Mouse (Mus musculus): ENCODE measurements at regions not wholly inside any gene's neighbourhood (a gene's known extent, or its start where the extent isn't known, plus 50 kb on each side); places are given as distances from the start of the nearest gene placed in this dataset.

DNA sequence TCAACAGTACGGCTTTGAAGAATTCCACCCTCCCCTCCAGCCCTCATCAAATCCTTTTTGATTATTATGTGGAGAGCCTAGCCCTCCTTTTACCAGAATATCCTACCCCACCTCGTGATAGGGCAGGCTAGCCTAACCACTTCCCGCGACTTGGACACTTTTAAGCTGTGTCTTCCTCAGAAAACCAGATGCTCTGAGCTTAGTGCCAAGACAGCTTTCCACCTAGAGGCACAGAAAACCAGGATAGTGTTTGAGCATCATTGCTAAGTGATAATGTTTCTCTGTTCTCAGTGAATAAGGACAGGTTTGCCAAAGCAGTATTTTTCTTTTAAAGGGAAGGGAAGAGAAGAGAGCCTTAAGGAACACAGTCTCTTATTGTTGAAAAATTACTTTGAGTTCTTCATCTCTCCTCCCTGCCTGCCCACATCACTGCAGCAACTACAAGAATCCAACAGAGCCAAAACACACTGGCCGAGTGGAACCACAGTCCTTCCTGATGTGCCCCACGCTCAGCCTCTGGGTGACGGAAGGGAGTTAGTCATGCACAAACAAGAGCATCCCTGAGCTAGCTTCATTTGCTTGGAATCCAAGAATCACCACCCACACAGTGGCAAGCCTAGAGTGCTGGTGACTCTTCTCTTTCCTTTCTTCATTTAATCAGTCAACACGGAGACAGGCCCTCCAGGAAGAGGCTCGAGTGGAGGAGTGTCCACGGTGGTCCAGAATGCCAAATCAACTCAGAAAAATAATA lies 144.4 kb upstream of the Ank start:
- no peak for TF ChIP-seq ZC3H11A (IDR thresholded peaks at IDR 0.05; ENCODE audit: low read depth, low read length)
- TF ChIP-seq ELF1 (IDR thresholded peaks at IDR 0.05; ENCODE audit: low read depth, low read length), result no peak
- TF ChIP-seq ZKSCAN1 (IDR thresholded peaks at IDR 0.05; ENCODE audit: borderline replicate concordance, low read depth, low read length), result no peak
- no peak for TF ChIP-seq MEF2A (IDR thresholded peaks at IDR 0.05; ENCODE audit: borderline replicate concordance, low read depth, low read length)
- no peak for TF ChIP-seq BHLHE40 (IDR thresholded peaks at IDR 0.05; ENCODE audit: low read depth, low read length)
- no peak for TF ChIP-seq UBTF (IDR thresholded peaks at IDR 0.05; ENCODE audit: low read depth, low read length)
- Histone ChIP-seq H3K9ac (ENCODE audit: insufficient read depth, low read depth) (no peak overlapping the region), H3K27ac (ENCODE audit: insufficient read depth, low read depth) (no peak overlapping the region), H3K36me3 (replicated peaks in 1 of 2; ENCODE audit: control insufficient read depth in 1 of 2, insufficient read depth in 1 of 2, low read length in 1 of 2) (no peaks in the 10 kb centered on the region), H3K27me3 (replicated peaks) (no peaks in the 10 kb centered on the region), H3K4me1 (ENCODE audit: control insufficient read depth in 1 of 2, insufficient read depth in 2 of 2) (peaks cover 0 to 5% of the 10 kb centered on the region in 2 experiments; a peak in 1 of 4 replicates), H3K4me3 (replicated peaks in 1 of 3; ENCODE audit: low read depth in 2 of 3, low read length in 2 of 3, poor library complexity in 1 of 3) (no peak overlapping the region), H3K79me2 (replicated peaks; ENCODE audit: control insufficient read depth, extremely low read depth, insufficient read depth, poor library complexity, severe bottlenecking) (no peaks in the 10 kb centered on the region), H3K9me3 (replicated peaks; ENCODE audit: low read length) (no peaks in the 10 kb centered on the region), H3K4me2 (ENCODE audit: insufficient read depth, low read depth, poor library complexity, severe bottlenecking) (no peak overlapping the region)
- in situ Hi-C loops (cut with MboI; ENCODE audit: low pct_ligation_motif_present, low pct_unique_long_range_greater_than_20kb, low sequenced_read_pairs) (loop anchor here (10.0 kb wide), 1 partner anchor 393 kb away; no protein-coding TSS in a partner anchor), dilution Hi-C loops (cut with MboI; ENCODE audit: extremely low pct_ligation_motif_present, extremely low pct_unique_long_range_greater_than_20kb, low sequenced_read_pairs) (no loop called here)
- DNase-seq (ENCODE audit: extremely low read depth), result no peak

DNA sequence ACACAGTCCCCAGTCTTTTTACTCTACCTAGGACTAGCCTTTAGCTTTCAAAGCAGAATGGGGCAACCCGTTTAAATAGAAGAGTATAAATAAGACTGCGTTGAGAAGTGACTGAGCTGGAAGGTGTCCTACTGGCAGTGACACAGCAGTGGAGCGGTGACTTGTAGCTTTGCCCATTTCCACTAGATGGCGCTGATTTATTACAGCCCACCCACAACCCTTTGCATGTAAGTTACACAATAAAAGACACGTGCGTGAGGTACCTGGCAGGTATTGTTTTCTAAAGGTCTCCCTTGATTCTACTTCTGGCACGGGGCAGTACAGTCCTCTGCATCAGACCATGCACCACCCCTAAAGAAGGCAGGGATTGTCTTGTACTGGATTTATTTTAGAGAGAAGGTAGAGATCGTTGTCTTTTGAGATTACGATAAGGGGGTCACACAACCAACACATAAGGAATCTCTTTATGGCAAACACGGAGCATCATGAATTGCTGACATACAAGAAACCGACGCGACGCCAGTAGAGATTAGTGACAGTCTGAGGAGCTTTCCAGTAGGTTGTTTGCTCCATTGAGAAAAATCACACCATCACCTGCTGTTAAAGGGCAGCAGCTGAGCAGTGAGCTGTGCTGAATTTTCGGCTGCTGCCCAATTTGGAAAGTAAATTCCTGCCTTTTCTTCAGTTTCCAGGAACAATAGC lies 140.5 kb upstream of the Ank start:
- H3K9me3 ChIP-seq (replicated peaks; ENCODE audit: low read length), result no peaks in the 10 kb centered on the region
- H3K27ac ChIP-seq (ENCODE audit: insufficient read depth, low read depth), result no peak overlapping the region
- no peak overlapping the region for H3K9ac ChIP-seq (ENCODE audit: insufficient read depth, low read depth)
- in situ Hi-C loops (cut with MboI; ENCODE audit: low pct_ligation_motif_present, low pct_unique_long_range_greater_than_20kb, low sequenced_read_pairs) (loop anchor here (5.0 to 25.0 kb wide), 3 partner anchors 136 to 389 kb away; partner anchors contain the start of gene Ank), dilution Hi-C loops (cut with MboI; ENCODE audit: extremely low pct_ligation_motif_present, extremely low pct_unique_long_range_greater_than_20kb, low sequenced_read_pairs) (no loop called here)
- H3K36me3 ChIP-seq (replicated peaks in 1 of 2; ENCODE audit: control insufficient read depth in 1 of 2, insufficient read depth in 1 of 2, low read length in 1 of 2), result no peaks in the 10 kb centered on the region
- H3K4me3 ChIP-seq (replicated peaks in 1 of 3; ENCODE audit: low read depth in 2 of 3, low read length in 2 of 3, poor library complexity in 1 of 3), result no peak overlapping the region
- peaks cover 0 to 30% of the 10 kb centered on the region in 2 experiments; a peak in 2 of 4 replicates for H3K4me1 ChIP-seq (ENCODE audit: control insufficient read depth in 1 of 2, insufficient read depth in 2 of 2)
- H3K4me2 ChIP-seq (ENCODE audit: insufficient read depth, low read depth, poor library complexity, severe bottlenecking), result no peak overlapping the region
- peak; percentile 75 for DNase-seq (ENCODE audit: extremely low read depth)
- no peaks in the 10 kb centered on the region for H3K79me2 ChIP-seq (replicated peaks; ENCODE audit: control insufficient read depth, extremely low read depth, insufficient read depth, poor library complexity, severe bottlenecking)
- no peaks in the 10 kb centered on the region for H3K27me3 ChIP-seq (replicated peaks)
- TF ChIP-seq MAZ (IDR thresholded peaks at IDR 0.05; ENCODE audit: low read depth, low read length) (no peak), PAX5 (IDR thresholded peaks at IDR 0.05; ENCODE audit: low read length) (no peak), SMC3 (IDR thresholded peaks at IDR 0.05; ENCODE audit: low read depth, low read length) (peak; percentile 88), KAT2A (IDR thresholded peaks at IDR 0.05; ENCODE audit: insufficient replicate concordance, low read length) (no peak), MYC (IDR thresholded peaks at IDR 0.05; ENCODE audit: low read depth, low read length) (peak; percentile 85), ZMIZ1 (IDR thresholded peaks at IDR 0.05; ENCODE audit: low read depth, low read length) (no peak), CHD1 (IDR thresholded peaks at IDR 0.05; ENCODE audit: low read depth, low read length) (no peak), ZKSCAN1 (IDR thresholded peaks at IDR 0.05; ENCODE audit: borderline replicate concordance, low read depth, low read length) (no peak), IRF4 (IDR thresholded peaks at IDR 0.05; ENCODE audit: low read depth, low read length) (no peak), POLR2AphosphoS2 (IDR thresholded peaks at IDR 0.05; ENCODE audit: low read depth, low read length) (no peak), HCFC1 (IDR thresholded peaks at IDR 0.05; ENCODE audit: low read depth, low read length) (no peak), ZC3H11A (IDR thresholded peaks at IDR 0.05; ENCODE audit: low read depth, low read length) (peak; percentile 58), MEF2A (IDR thresholded peaks at IDR 0.05; ENCODE audit: borderline replicate concordance, low read depth, low read length) (0 out of 2 replicates have a peak, but pooled peaks have one; percentile 27), RCOR1 (conservative IDR thresholded peaks at IDR 0.05; ENCODE audit: low read depth, low read length) (no peak), USF2 (conservative IDR thresholded peaks at IDR 0.05; ENCODE audit: low read depth, low read length) (no peak), MAFK (IDR thresholded peaks at IDR 0.05; ENCODE audit: insufficient replicate concordance, low read length) (no peak), JUN (IDR thresholded peaks at IDR 0.05; ENCODE audit: insufficient read depth, low read depth, low read length) (no peak), SIN3A (IDR thresholded peaks at IDR 0.05; ENCODE audit: low read length) (no peak), TBP (conservative IDR thresholded peaks at IDR 0.05; ENCODE audit: low read depth, low read length) (no peak), GABPA (IDR thresholded peaks at IDR 0.05; ENCODE audit: insufficient replicate concordance, low read depth, low read length) (no peak), EP300 (IDR thresholded peaks at IDR 0.05; ENCODE audit: low read length) (no peak), ZNF384 (IDR thresholded peaks at IDR 0.05; ENCODE audit: low read depth, low read length) (no peak), NELFE (IDR thresholded peaks at IDR 0.05; ENCODE audit: low read depth, low read length) (no peak; the same call in 1 of the 2 replicates), ELF1 (IDR thresholded peaks at IDR 0.05; ENCODE audit: low read depth, low read length) (no peak), MXI1 (IDR thresholded peaks at IDR 0.05; ENCODE audit: low read depth, low read length) (peak; percentile 47; the same call in 1 of the 2 replicates), MAX (IDR thresholded peaks at IDR 0.05; ENCODE audit: low read length) (peak; percentile 86), CHD2 (IDR thresholded peaks at IDR 0.05; ENCODE audit: low read length) (no peak), BHLHE40 (IDR thresholded peaks at IDR 0.05; ENCODE audit: low read depth, low read length) (peak; percentile 88)

Data from CH12.LX (cell line).